Mouse (Mus musculus): ENCODE results near the gene Capzb. TPM values are rescaled to one million over a fixed set of nuclear protein-coding genes. Genes with fewer than 3 reads are reported as not detected.

Capzb gene
- polyA plus RNA-seq, 1 experiment from 2014 or later = 340 TPM

- Histone ChIP-seq H3K9ac (no peak overlapping the region), H3K27ac (no peak overlapping the region), H3K9me3 (no peaks in the 10 kb centered on the region), H3K4me1 (replicated peaks) (peaks cover 32% of the 10 kb centered on the region), H3K36me3 (0 out of 2 replicates have a peak, but pooled peaks cover 3% of the 10 kb centered on the region), H3K4me3 (no peak overlapping the region), H3K4me2 (no peak overlapping the region), H3K27me3 (no peaks in the 10 kb centered on the region)
- 69% methylated on average over 4 of the region's 4 CpGs for WGBS
- no peak for ATAC-seq (ENCODE audit: low FRiP score)
These were observed 27.0 kb downstream of the Capzb start for GRCm38 (mm10) chr4:139219656-139220055.

- H3K36me3 ChIP-seq = 0 out of 2 replicates have a peak, but pooled peaks cover 7% of the 10 kb centered on the region
- WGBS = 96% methylated on average over 4 of the region's 4 CpGs
- no peaks in the 10 kb centered on the region for H3K9me3 ChIP-seq
- no peak for ATAC-seq (ENCODE audit: low FRiP score)
- no peak overlapping the region for H3K27ac ChIP-seq
- no peak overlapping the region for H3K4me2 ChIP-seq
- H3K9ac ChIP-seq = no peak overlapping the region
- H3K4me1 ChIP-seq (replicated peaks) = peaks cover 26% of the 10 kb centered on the region
- no peaks in the 10 kb centered on the region for H3K27me3 ChIP-seq
- H3K4me3 ChIP-seq = no peak overlapping the region
These were observed 28.3 kb downstream of the Capzb start for GRCm38 (mm10) chr4:139220978-139221377.

DNA sequence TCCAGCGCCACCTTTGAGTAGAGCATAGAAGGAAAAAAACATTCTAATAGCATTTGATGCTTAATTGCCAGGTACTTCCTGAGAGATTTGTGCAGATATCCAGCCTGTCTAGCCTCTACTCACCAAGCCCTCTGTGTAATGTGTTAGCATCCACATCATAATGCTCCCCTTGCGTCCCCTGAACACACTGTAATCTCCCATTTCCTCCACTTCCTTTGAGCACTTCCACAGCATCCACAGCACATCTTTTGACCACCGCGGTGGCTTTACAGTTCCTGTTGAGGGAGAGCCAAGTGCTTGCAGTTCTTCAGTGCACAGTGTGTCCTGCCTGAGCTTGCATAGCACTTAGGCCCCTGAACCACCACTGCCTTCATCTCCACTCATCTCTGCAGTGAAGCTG, 29.1 kb downstream of the Capzb start:
- no peak overlapping the region for H3K9ac ChIP-seq
- ATAC-seq (ENCODE audit: low FRiP score) = no peak
- H3K27ac ChIP-seq = no peak overlapping the region
- H3K36me3 ChIP-seq = peaks cover 13% of the 10 kb centered on the region; the same call in 1 of the 2 replicates
- no peak overlapping the region for H3K4me3 ChIP-seq
- 97% methylated on average over 4 of the region's 4 CpGs for WGBS
- peaks cover 25% of the 10 kb centered on the region for H3K4me1 ChIP-seq (replicated peaks)
- no peaks in the 10 kb centered on the region for H3K27me3 ChIP-seq
- H3K9me3 ChIP-seq = no peaks in the 10 kb centered on the region
- H3K4me2 ChIP-seq = no peak overlapping the region

- ATAC-seq (ENCODE audit: low FRiP score) = no peak
- Histone ChIP-seq H3K27ac (no peak overlapping the region), H3K9me3 (no peaks in the 10 kb centered on the region), H3K4me3 (no peak overlapping the region), H3K4me1 (replicated peaks) (peaks cover 35% of the 10 kb centered on the region), H3K4me2 (no peak overlapping the region), H3K36me3 (peaks cover 10% of the 10 kb centered on the region; the same call in 1 of the 2 replicates), H3K27me3 (no peaks in the 10 kb centered on the region), H3K9ac (no peak overlapping the region)
- 77% methylated on average over 5 of the region's 5 CpGs for WGBS
These were observed 32.4 kb downstream of the Capzb start for GRCm38 (mm10) chr4:139225115-139225514.

- Histone ChIP-seq H3K36me3 (peaks cover 10% of the 10 kb centered on the region; the same call in 1 of the 2 replicates), H3K9ac (no peak overlapping the region), H3K9me3 (no peaks in the 10 kb centered on the region), H3K27me3 (no peaks in the 10 kb centered on the region), H3K4me2 (no peak overlapping the region), H3K27ac (no peak overlapping the region), H3K4me3 (no peak overlapping the region), H3K4me1 (replicated peaks) (peaks cover 43% of the 10 kb centered on the region)
- 87% methylated on average over 4 of the region's 4 CpGs for WGBS
- ATAC-seq (ENCODE audit: low FRiP score) = no peak
These were observed 33.2 kb downstream of the Capzb start for GRCm38 (mm10) chr4:139225944-139226343.

DNA sequence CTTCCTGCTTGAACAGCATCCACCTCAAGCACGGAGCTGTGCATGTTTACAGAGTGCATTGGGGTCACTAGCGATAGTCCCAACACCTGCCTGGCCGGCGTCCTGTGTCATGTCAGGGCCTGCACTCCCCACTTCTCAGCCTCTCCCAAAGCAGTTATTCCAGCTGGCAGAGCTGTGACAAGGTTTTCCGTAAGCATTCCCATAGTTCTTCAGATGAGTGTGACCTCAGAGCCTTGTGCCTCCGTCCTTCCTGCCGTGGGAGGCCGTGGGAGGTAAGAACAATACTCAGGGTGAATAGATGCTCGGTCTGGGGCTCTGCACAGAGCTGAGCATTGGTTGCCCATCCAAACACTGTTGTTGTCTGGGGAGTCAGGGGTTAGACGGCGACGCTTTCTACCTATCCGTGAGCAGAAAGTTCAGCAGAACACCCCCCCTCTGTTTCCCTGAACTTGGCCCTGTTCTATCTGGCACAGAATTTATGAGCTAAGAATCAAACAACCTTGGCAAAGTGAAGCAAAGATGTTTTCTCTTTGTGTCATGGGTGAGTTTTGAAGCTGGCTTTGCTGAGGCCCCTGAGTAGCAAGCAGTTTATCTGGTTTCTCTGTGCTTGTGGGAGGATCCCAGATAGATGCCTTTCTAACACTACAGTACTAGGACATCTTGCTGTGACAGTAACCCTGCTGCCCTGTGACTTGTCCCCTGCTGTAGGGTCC, 34.0 kb downstream of the Capzb start:
- H3K27ac ChIP-seq = no peak overlapping the region
- no peak overlapping the region for H3K9ac ChIP-seq
- no peaks in the 10 kb centered on the region for H3K27me3 ChIP-seq
- no peak overlapping the region for H3K4me3 ChIP-seq
- H3K36me3 ChIP-seq = peaks cover 10% of the 10 kb centered on the region; the same call in 1 of the 2 replicates
- H3K9me3 ChIP-seq = no peaks in the 10 kb centered on the region
- H3K4me2 ChIP-seq = no peak overlapping the region
- H3K4me1 ChIP-seq (replicated peaks) = peaks cover 50% of the 10 kb centered on the region
- ATAC-seq (ENCODE audit: low FRiP score) = no peak
- 78% methylated on average over 13 of the region's 13 CpGs for WGBS

DNA sequence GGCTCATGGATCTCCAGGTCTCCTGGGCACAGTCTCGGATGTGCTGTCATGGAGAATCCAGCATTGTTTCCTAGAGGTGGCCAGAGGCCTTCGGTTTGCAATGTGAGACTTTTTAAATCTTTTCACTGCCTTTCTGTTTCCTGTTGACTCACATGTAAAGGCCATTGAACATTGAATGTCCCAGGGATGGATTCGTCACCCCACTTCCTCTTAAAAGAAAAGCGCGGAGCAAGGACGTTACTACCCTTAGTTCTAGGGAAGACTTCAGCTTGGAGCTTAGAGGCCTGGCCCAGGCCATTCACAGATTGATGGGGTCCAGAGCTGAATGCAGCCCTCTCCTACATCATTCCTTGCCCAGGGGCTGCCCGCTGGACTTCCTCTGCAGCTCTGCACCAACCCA, 35.2 kb downstream of the Capzb start:
- no peak for ATAC-seq (ENCODE audit: low FRiP score)
- WGBS = 85% methylated on average over 7 of the region's 7 CpGs
- Histone ChIP-seq H3K9ac (no peak overlapping the region), H3K4me1 (replicated peaks) (peaks cover 63% of the 10 kb centered on the region), H3K36me3 (peaks cover 10% of the 10 kb centered on the region; the same call in 1 of the 2 replicates), H3K27me3 (no peaks in the 10 kb centered on the region), H3K27ac (no peak overlapping the region), H3K4me3 (no peak overlapping the region), H3K4me2 (no peak overlapping the region), H3K9me3 (no peaks in the 10 kb centered on the region)

DNA sequence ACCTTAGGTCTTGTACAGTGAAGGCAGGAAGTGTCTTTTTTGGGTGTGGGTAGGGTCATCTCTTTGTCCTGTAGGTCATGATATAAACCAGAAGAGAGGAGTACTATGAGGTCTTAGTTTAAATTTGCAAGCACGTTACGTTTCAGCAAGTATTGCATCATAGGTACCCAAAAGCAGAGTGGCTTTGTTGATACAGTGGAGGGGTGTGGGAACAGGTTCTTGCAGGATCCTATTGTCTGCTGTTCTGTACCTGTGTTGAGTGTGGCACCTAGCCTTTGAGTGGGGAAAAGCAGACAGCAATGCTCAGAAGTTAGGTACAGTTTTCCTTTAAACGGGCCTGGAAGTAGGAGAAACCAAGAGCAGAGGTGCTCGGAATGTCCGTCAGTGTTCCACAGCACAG, 36.6 kb downstream of the Capzb start:
- H3K4me3 ChIP-seq = no peak overlapping the region
- no peak overlapping the region for H3K4me2 ChIP-seq
- H3K9ac ChIP-seq = no peak overlapping the region
- no peaks in the 10 kb centered on the region for H3K27me3 ChIP-seq
- H3K9me3 ChIP-seq = no peaks in the 10 kb centered on the region
- ATAC-seq (ENCODE audit: low FRiP score) = no peak
- peaks cover 70% of the 10 kb centered on the region for H3K4me1 ChIP-seq (replicated peaks)
- H3K36me3 ChIP-seq = peaks cover 10% of the 10 kb centered on the region; the same call in 1 of the 2 replicates
- WGBS = 96% methylated on average over 5 of the region's 5 CpGs
- no peak overlapping the region for H3K27ac ChIP-seq

GRCm38 (mm10) chr4:139230376-139231120, 37.8 kb downstream of the Capzb start:
- WGBS = 71% methylated on average over 11 of the region's 11 CpGs
- Histone ChIP-seq H3K27ac (peak overlapping the region; percentile 61), H3K27me3 (no peaks in the 10 kb centered on the region), H3K9ac (0 out of 2 replicates have a peak overlapping the region, but pooled peaks have one; percentile 36), H3K4me2 (no peak overlapping the region), H3K4me1 (replicated peaks) (peaks cover 71% of the 10 kb centered on the region), H3K9me3 (no peaks in the 10 kb centered on the region), H3K4me3 (no peak overlapping the region), H3K36me3 (peaks cover 10% of the 10 kb centered on the region; the same call in 1 of the 2 replicates)
- ATAC-seq (ENCODE audit: low FRiP score) = no peak

DNA sequence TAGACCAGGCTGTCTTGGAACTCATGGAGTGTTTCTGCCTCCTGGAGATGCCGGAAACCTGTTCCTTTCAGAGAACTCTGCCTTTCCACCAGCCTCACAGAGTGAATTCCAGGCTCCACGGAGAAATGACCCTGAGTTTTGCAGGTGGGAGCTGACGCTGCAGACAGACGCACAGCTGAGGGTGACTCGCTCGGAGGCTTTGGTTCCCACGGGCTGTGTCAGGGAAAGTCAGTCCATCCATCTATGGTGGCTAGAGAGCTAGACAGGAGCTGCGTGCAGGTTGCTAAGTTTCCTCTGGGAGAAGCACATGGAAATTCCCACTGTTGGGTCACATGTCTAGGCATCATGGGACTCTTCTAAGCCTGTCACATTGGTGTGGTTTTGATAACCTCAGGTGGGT, 38.5 kb downstream of the Capzb start:
- H3K27me3 ChIP-seq = no peaks in the 10 kb centered on the region
- H3K9me3 ChIP-seq = no peaks in the 10 kb centered on the region
- peaks cover 5% of the 10 kb centered on the region; the same call in 1 of the 2 replicates for H3K36me3 ChIP-seq
- no peak for ATAC-seq (ENCODE audit: low FRiP score)
- no peak overlapping the region for H3K4me2 ChIP-seq
- 88% methylated on average over 8 of the region's 8 CpGs for WGBS
- H3K27ac ChIP-seq = no peak overlapping the region
- H3K4me3 ChIP-seq = no peak overlapping the region
- no peak overlapping the region for H3K9ac ChIP-seq
- H3K4me1 ChIP-seq (replicated peaks) = peaks cover 64% of the 10 kb centered on the region

GRCm38 (mm10) chr4:139232479-139233145, 39.9 kb downstream of the Capzb start:
- Histone ChIP-seq H3K4me3 (no peak overlapping the region), H3K9ac (no peak overlapping the region), H3K36me3 (no peaks in the 10 kb centered on the region), H3K9me3 (no peaks in the 10 kb centered on the region), H3K4me2 (no peak overlapping the region), H3K27me3 (no peaks in the 10 kb centered on the region), H3K4me1 (replicated peaks) (peaks cover 55% of the 10 kb centered on the region), H3K27ac (peak overlapping the region; percentile 18; the same call in 1 of the 2 replicates)
- 49% methylated on average over 6 of the region's 6 CpGs for WGBS
- no peak for ATAC-seq (ENCODE audit: low FRiP score)

GRCm38 (mm10) chr4:139233146-139233495, 40.4 kb downstream of the Capzb start:
- Histone ChIP-seq H3K4me1 (replicated peaks) (peaks cover 55% of the 10 kb centered on the region), H3K36me3 (no peaks in the 10 kb centered on the region), H3K27me3 (no peaks in the 10 kb centered on the region), H3K9ac (no peak overlapping the region), H3K27ac (no peak overlapping the region; the same call in 1 of the 2 replicates), H3K4me2 (no peak overlapping the region), H3K9me3 (no peaks in the 10 kb centered on the region), H3K4me3 (no peak overlapping the region)
- ATAC-seq (ENCODE audit: low FRiP score) = no peak
- 91% methylated on average over 7 of the region's 7 CpGs for whole genome bisulfite sequencing
